Mouse (Mus musculus) midbrain, embryonic 12.5 days (tissue): ENCODE measurements around the gene Dmac2. TPM values are rescaled to one million over a fixed set of nuclear protein-coding genes. Genes with fewer than 3 reads are reported as not detected.

ENCODE experiments used
- ATAC-seq: fragments of 200-750 bp; cut with Nextera tagmentation; 2 replicates; pipeline ENCODE4 v1.8.0; 2017; ENCODE audit warnings: low read depth, moderate TSS enrichment, moderate library complexity; ENCODE audit not compliant: low FRiP score
- H3K27ac ChIP-seq: fragments of 300-500 bp; sonication (generic); replicated peaks from 2 replicates; pipeline ENCODE4 v1.5.1; 2016; ENCODE audit warnings: mild to moderate bottlenecking
- H3K27me3 ChIP-seq: fragments of 300-500 bp; sonication (generic); 2 replicates; pipeline ENCODE4 v1.6.1; 2016; ENCODE audit warnings: mild to moderate bottlenecking
- H3K36me3 ChIP-seq: fragments of 300-500 bp; sonication (generic); 2 replicates; pipeline ENCODE4 v1.6.1; 2016
- H3K4me1 ChIP-seq: fragments of 300-500 bp; sonication (generic); 2 replicates; pipeline ENCODE4 v1.6.1; 2016
- H3K4me2 ChIP-seq: fragments of 300-500 bp; sonication (generic); replicated peaks from 2 replicates; pipeline ENCODE4 v1.6.1; 2016; ENCODE audit warnings: mild to moderate bottlenecking, moderate library complexity
- H3K4me3 ChIP-seq: fragments of 300-500 bp; sonication (generic); 2 replicates; pipeline ENCODE4 v1.5.1; 2016; ENCODE audit warnings: mild to moderate bottlenecking
- H3K9ac ChIP-seq: fragments of 300-500 bp; sonication (generic); replicated peaks from 2 replicates; pipeline ENCODE4 v1.6.1; 2016; ENCODE audit warnings: mild to moderate bottlenecking, moderate library complexity
- H3K9me3 ChIP-seq: fragments of 300-500 bp; sonication (generic); 2 replicates; pipeline ENCODE4 v1.6.1; 2016; ENCODE audit warnings: mild to moderate bottlenecking
- WGBS: fragments of 180-500 bp; shearing (Covaris S2); methylation state at CpG from one replicate; pipeline ENCODE4 v1.1.7; 2016; 5-methylcytosine and 5-hydroxymethylcytosine counted together
- polyA plus RNA-seq: library from polyadenylated mRNA; unstranded; fragments of >200 nt; fragmentation: Nextera tagmentation; extraction: Ambion mirVana; gene quantifications from 2 replicates; pipeline ENCODE4 v1.2.1, GENCODE M21; 2016

Dmac2 gene
- polyA plus RNA-seq, 1 experiment from 2014 or later, result 26.5 TPM

GRCm38 (mm10) chr7:25637099-25637498 is 17.9 kb downstream of the Dmac2 start:
- Histone ChIP-seq H3K27ac (no peak overlapping the region), H3K36me3 (peaks cover 53% of the 10 kb centered on the region; the same call in 1 of the 2 replicates), H3K27me3 (no peaks in the 10 kb centered on the region), H3K4me1 (no peaks in the 10 kb centered on the region), H3K9ac (no peak overlapping the region), H3K4me2 (no peak overlapping the region), H3K9me3 (no peaks in the 10 kb centered on the region), H3K4me3 (no peak overlapping the region)
- WGBS, result 89% methylated on average over 5 of the region's 5 CpGs
- ATAC-seq, result no peak

GRCm38 (mm10) chr7:25639754-25640153 is 20.5 kb downstream of the Dmac2 start:
- ATAC-seq, result no peak
- Histone ChIP-seq H3K27ac (no peak overlapping the region), H3K27me3 (no peaks in the 10 kb centered on the region), H3K9ac (no peak overlapping the region), H3K9me3 (no peaks in the 10 kb centered on the region), H3K4me3 (no peak overlapping the region), H3K4me1 (no peaks in the 10 kb centered on the region), H3K4me2 (no peak overlapping the region), H3K36me3 (peaks cover 44% of the 10 kb centered on the region; the same call in 1 of the 2 replicates)
- WGBS, result 92% methylated on average over 4 of the region's 4 CpGs

- no peak for ATAC-seq
- no peaks in the 10 kb centered on the region for H3K27me3 ChIP-seq
- H3K36me3 ChIP-seq, result peaks cover 18% of the 10 kb centered on the region; the same call in 1 of the 2 replicates
- peaks cover 5% of the 10 kb centered on the region; the same call in 1 of the 2 replicates for H3K4me1 ChIP-seq
- no peaks in the 10 kb centered on the region for H3K9me3 ChIP-seq
- no peak overlapping the region for H3K9ac ChIP-seq
- no peak overlapping the region for H3K27ac ChIP-seq
- H3K4me3 ChIP-seq, result no peak overlapping the region
- H3K4me2 ChIP-seq, result no peak overlapping the region
- 82% methylated on average over 10 of the region's 10 CpGs for WGBS
These were observed 24.9 kb downstream of the Dmac2 start for GRCm38 (mm10) chr7:25644136-25644535.

- no peaks in the 10 kb centered on the region for H3K27me3 ChIP-seq
- 77% methylated on average over 4 of the region's 4 CpGs for WGBS
These were observed 25.4 kb downstream of the Dmac2 start for GRCm38 (mm10) chr7:25644631-25645030.

GRCm38 (mm10) chr7:25645074-25645473 is 25.9 kb downstream of the Dmac2 start:
- Histone ChIP-seq H3K4me3 (no peak overlapping the region), H3K4me2 (no peak overlapping the region), H3K4me1 (peaks cover 6% of the 10 kb centered on the region; the same call in 1 of the 2 replicates), H3K27me3 (no peaks in the 10 kb centered on the region), H3K9ac (no peak overlapping the region), H3K27ac (no peak overlapping the region), H3K9me3 (no peaks in the 10 kb centered on the region), H3K36me3 (0 out of 2 replicates have a peak, but pooled peaks cover 13% of the 10 kb centered on the region)
- no peak for ATAC-seq
- WGBS, result 46% methylated on average over 14 of the region's 14 CpGs

More at GRCm38 (mm10) chr7:25644631-25645030, 25.4 kb downstream of the Dmac2 start:
- H3K27ac ChIP-seq, result no peak overlapping the region
- no peak overlapping the region for H3K4me2 ChIP-seq
- no peaks in the 10 kb centered on the region for H3K9me3 ChIP-seq
- no peak overlapping the region for H3K9ac ChIP-seq
- H3K4me1 ChIP-seq, result peaks cover 6% of the 10 kb centered on the region; the same call in 1 of the 2 replicates
- no peak for ATAC-seq
- H3K4me3 ChIP-seq, result no peak overlapping the region
- 0 out of 2 replicates have a peak, but pooled peaks cover 17% of the 10 kb centered on the region for H3K36me3 ChIP-seq

- 0 out of 2 replicates have a peak, but pooled peaks cover 5% of the 10 kb centered on the region for H3K36me3 ChIP-seq
- H3K9me3 ChIP-seq, result no peaks in the 10 kb centered on the region
- H3K27ac ChIP-seq, result no peak overlapping the region
- H3K27me3 ChIP-seq, result no peaks in the 10 kb centered on the region
- no peak for ATAC-seq
- H3K9ac ChIP-seq, result no peak overlapping the region
- no peak overlapping the region for H3K4me3 ChIP-seq
- WGBS, result 66% methylated on average over 5 of the region's 5 CpGs
- H3K4me2 ChIP-seq, result no peak overlapping the region
- H3K4me1 ChIP-seq, result peaks cover 6% of the 10 kb centered on the region; the same call in 1 of the 2 replicates
These were observed 28.4 kb downstream of the Dmac2 start for GRCm38 (mm10) chr7:25647574-25648123.

GRCm38 (mm10) chr7:25649839-25650238 is 30.6 kb downstream of the Dmac2 start:
- Histone ChIP-seq H3K9me3 (no peaks in the 10 kb centered on the region), H3K27ac (no peak overlapping the region), H3K9ac (no peak overlapping the region), H3K36me3 (0 out of 2 replicates have a peak, but pooled peaks cover 4% of the 10 kb centered on the region), H3K4me1 (peaks cover 6% of the 10 kb centered on the region; the same call in 1 of the 2 replicates), H3K4me2 (no peak overlapping the region), H3K27me3 (no peaks in the 10 kb centered on the region), H3K4me3 (no peak overlapping the region)
- no peak for ATAC-seq
- WGBS, result 77% methylated on average over 5 of the region's 5 CpGs

- Histone ChIP-seq H3K9me3 (no peaks in the 10 kb centered on the region), H3K27me3 (no peaks in the 10 kb centered on the region), H3K27ac (no peak overlapping the region), H3K4me1 (peaks cover 6% of the 10 kb centered on the region; the same call in 1 of the 2 replicates), H3K36me3 (no peaks in the 10 kb centered on the region), H3K4me3 (no peak overlapping the region), H3K4me2 (no peak overlapping the region), H3K9ac (no peak overlapping the region)
- WGBS, result 92% methylated on average over 8 of the region's 8 CpGs
- ATAC-seq, result no peak
These were observed 32.1 kb downstream of the Dmac2 start for GRCm38 (mm10) chr7:25651281-25651680.

GRCm38 (mm10) chr7:25652244-25652759 is 33.1 kb downstream of the Dmac2 start:
- ATAC-seq, result no peak
- 96% methylated on average over 12 of the region's 12 CpGs for WGBS
- Histone ChIP-seq H3K27me3 (no peaks in the 10 kb centered on the region), H3K27ac (no peak overlapping the region), H3K4me2 (no peak overlapping the region), H3K4me1 (peaks cover 10% of the 10 kb centered on the region), H3K9ac (no peak overlapping the region), H3K9me3 (no peaks in the 10 kb centered on the region), H3K4me3 (no peak overlapping the region), H3K36me3 (no peaks in the 10 kb centered on the region)

GRCm38 (mm10) chr7:25655601-25656428 is 36.6 kb downstream of the Dmac2 start:
- no peak overlapping the region for H3K27ac ChIP-seq
- H3K36me3 ChIP-seq, result no peaks in the 10 kb centered on the region
- no peak overlapping the region for H3K4me2 ChIP-seq
- no peaks in the 10 kb centered on the region for H3K9me3 ChIP-seq
- no peak overlapping the region for H3K9ac ChIP-seq
- H3K4me3 ChIP-seq, result no peak overlapping the region
- peaks cover 23% of the 10 kb centered on the region for H3K4me1 ChIP-seq
- no peak for ATAC-seq
- WGBS, result 80% methylated on average over 11 of the region's 11 CpGs
- no peaks in the 10 kb centered on the region for H3K27me3 ChIP-seq

- Histone ChIP-seq H3K27ac (no peak overlapping the region), H3K4me3 (peak overlapping the region; percentile 53), H3K27me3 (no peaks in the 10 kb centered on the region), H3K4me2 (peak overlapping the region; percentile 83), H3K9ac (peak overlapping the region; percentile 66), H3K36me3 (peaks cover 4% of the 10 kb centered on the region; the same call in 1 of the 2 replicates), H3K4me1 (peaks cover 23% of the 10 kb centered on the region), H3K9me3 (no peaks in the 10 kb centered on the region)
- no peak for ATAC-seq
- 43% methylated on average over 10 of the region's 10 CpGs for WGBS
These were observed 38.6 kb downstream of the Dmac2 start for GRCm38 (mm10) chr7:25657785-25658184.
